Mouse (Mus musculus): ENCODE measurements around the gene Zfp592.
A peak's percentile ranks its signal among the peaks of the same experiment; 100 is the strongest.

Gene Zfp592

DNA sequence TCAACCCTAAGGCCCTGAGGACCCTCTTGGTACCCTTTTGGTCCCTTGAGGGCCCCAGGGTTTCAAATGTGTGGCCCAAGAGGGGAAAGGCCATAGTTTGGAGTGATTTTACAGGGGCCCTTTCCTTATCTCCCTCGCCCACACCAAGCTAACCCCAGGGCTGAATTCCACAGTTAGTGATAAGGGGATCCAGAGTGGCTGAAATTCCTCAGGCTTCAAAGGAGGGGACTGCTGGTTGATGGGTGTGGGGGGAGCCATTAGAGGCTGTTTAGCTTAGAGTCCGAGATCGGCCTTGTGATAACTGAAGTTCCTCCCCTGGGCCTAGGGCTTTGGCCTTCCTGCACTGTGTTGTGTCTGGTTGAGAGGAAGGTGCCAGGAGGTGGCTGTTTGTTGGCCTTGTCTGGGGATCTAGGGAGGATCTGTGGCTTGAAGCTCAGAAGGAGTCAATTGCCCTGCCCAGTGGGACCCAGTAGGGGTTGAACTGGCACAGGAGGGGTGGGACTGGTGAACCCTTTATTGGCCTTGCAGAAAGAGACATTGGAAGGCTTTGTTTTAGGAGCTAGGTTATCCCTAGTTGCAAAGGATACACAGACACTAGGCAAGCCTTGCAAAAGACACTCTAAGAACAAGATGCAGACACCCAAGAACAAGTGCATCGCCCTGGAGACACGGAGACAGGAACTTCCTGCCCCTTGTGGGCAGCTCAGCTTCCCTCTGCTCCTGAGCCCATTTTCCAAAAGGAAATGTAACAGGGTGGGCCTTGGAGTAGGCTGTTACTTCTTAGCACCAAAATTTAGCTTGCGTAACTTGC lies 64.6 kb downstream of the Zfp592 start:
- no peak for DNase-seq (ENCODE audit: low spot score)

DNA sequence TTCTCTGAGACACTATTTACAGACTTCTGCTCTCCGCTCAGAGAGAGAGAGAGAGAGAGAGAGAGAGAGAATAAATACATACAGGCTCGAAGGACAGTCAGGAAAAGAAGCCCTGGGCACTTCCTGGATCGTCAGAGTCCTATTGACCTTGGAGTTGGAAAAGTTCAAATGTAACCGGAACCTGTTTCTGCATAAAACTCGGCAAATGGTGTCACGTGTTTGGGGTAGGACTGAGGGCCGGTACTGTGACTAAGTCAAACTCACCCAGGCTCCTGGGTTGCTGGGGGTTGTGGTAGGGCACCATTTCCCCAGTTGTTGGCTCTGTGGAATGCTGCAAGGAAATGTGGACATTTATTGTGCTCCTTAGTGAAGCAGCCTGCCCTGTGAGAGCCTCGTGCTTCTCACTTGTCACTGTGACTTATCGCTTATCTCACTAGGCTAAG lies 65.3 kb downstream of the Zfp592 start:
- DNase-seq (ENCODE audit: low spot score) = no peak

DNA sequence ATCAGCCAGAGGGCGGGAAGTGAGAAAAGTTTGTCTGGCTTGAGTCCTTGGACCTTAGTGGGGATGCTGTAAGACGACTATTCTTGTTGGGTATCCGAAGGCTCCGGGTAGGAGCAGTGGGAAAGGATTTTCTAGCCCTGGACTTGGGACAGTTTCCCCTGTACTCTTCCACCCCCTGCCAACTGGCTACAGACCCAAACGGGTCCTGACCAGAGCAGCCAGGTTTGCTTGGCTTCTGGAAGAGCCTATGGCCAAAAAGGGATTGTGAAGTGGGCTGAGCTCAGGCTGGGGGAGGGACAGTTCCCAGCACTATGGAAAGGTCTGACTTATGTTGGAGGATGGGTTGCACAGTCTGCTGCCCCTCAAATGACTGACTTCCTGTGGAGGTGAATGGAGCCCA lies 65.9 kb downstream of the Zfp592 start:
- no peak for DNase-seq (ENCODE audit: low spot score)

DNA sequence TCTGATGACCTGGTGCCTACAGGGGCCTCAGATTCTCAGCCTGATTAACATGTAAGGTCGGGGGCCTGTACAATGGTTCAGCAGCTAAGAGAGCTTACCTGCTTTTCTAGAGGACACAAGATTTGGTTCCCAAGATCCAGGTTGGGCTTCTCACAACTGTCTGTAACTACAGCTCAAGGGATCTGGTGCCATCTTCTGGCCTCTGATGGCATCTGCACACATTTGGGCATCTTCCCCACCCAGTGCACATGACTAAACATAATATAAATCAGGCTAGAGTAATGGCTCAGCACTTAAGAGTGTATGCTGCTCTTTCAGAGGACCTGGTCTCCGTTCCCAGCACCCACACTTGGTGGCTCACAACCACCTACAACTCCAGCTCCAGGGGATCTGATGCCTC lies 67.4 kb downstream of the Zfp592 start:
- peak; percentile 51 for DNase-seq (ENCODE audit: low spot score)

DNA sequence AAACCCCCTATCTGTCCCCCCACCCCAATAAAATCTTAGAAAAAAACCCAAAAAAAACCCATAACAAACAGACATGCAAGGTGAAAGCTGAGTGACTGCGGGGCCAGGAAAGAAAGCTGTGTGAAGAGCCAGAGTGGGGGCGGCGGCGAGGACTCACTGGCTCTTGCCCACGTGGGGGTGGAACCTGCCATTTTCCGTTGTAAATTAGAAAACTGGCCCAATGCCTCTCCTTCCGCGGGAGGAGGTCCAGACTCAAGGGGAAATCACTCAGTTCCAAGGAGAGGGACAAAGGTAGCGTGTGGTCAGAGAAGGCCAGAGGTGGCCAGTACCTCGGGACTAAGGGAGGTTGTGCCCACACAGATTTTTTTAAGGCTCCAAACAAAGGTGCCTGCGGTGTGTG lies 68.5 kb downstream of the Zfp592 start:
- DNase-seq (ENCODE audit: low spot score) = no peak

DNA sequence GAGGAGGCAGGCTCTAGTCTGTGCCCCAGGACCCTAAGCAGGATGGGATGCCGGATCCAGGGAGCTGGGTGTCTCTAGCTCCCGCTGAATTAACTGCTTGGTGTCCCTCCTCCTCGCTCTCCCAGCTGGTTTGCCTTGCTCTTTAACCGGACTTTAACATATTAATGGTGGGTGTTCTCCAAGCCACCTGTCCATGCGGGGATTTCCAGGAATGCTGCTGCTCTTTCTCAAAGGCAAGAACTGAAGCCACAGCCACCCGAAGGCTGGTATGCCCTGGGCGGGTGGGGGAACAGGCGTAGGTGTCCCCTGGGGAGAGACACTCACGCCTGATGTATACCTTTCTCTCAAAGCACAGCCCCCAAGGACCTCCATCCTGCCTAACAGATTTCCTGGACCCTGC lies 69.9 kb downstream of the Zfp592 start:
- no peak for DNase-seq (ENCODE audit: low spot score)

DNA sequence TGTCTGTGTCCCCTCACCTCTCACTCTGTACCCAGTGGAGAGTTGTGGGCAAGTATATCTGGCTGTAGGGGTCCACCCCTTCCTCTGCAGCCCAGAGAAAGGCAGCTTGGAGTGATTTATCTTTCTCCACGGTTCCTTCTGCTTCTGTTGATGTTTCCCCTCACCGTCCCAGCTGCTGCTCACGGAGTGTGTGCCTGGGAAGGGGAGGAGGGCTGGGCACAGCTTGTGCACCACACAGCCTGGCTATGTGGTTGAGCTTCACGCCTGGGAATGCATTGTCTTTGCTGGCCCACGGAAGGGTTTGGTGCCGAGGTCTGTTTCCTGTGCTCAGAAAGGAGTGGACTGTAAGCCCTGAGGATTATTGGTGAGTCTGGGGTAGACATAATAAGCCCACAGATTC lies 73.2 kb downstream of the Zfp592 start:
- DNase-seq (ENCODE audit: low spot score) = no peak

DNA sequence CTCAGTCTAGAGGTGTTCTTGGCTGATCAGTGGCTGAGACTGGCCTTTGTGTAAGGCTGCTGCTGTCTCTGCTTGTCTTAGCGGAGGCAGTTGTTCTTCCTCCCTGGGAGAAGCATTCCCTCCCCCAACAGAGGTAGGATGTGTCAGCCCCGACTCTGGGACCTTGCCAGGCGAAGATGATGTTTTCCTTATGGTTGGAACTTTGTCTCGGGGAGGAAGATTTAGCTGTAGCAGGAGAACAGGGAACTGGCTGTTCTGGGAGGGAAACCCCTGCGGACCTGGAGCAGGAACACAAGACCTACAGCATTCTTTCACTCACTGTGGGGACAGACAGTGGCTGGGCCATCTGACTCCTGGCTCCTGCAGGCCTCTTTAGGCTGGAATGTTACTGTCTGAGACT lies 79.0 kb downstream of the Zfp592 start:
- DNase-seq (ENCODE audit: low spot score) = no peak

DNA sequence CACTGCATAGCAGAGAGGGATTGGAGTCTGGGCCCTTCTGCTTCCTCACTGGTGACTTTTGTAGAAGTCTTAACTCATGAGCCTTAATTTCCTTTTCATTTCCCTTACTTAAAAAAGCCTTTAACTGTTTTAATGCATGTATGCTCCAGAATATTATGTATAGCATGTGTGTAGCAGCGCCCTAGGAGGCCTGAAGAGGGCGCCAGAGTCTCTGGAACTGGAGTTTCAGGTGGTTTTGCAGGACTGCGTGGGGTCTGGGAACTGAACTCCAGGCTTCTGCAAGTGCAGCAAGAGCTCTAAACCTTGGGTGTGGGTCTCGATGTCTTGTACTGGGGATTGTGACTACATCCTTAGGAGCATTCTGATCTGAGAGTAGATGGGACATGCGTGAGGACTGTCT lies 79.8 kb downstream of the Zfp592 start:
- peak; percentile 14 for DNase-seq (ENCODE audit: low spot score)

DNA sequence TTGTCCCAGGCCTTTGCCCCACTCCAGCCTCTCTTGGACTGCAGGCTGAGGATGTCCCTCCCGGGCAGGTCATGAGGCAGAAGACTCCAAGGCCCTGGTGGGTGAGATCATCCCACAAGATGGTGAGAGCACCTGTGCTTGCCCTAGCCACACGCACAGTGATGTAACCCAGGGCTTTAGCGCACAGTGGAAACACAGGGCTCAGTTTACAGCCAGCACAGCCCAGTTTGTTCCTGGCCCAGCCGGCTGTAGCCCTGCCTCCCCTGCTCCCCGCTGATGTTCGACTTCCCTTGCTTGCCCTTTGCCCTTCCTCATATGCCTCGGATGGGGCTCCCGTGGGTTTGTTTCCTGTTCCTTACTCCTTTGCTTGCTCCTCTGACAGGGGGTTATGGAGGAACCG lies 81.1 kb downstream of the Zfp592 start:
- peak; percentile 34 for DNase-seq (ENCODE audit: low spot score)

DNA sequence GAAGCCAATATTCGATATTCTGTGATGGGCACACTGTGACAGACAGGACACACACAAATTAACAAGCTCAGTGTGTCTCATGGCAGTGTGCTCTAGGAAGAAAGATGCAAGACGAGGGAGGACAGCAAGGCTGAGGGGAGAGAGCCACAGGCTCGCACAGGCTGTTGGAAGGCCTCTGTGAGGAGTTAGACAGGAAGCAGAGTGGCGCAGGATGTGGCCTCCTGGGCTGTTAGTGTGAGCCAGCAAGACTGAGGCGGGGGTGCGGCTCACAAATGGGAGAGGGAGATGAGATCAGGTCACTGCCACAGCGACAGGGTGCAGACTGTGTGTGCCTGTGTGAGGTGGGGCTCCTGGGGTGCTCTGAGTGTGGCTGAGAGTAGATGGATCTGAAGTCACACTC lies 81.8 kb downstream of the Zfp592 start:
- peak; percentile 80 for DNase-seq (ENCODE audit: low spot score)

DNA sequence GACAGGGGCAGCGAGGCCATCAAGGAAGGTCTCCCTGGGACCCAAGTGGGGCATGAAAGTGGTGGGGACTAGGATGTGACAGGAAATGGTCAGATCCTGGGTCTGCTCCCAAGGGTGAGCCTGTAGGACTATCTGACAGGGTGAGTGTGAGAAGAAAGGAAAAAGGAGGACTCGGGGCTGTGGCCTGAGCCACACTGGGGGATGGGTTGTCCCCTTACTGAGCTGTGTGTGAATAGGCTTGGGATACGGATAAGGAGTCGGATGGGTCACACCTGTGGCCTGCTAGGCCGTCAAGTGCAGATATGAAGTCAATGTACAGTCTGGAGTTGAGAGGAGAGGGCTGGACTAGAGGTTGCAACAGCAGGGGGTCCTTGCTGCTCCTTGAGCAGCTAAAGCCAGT lies 82.3 kb downstream of the Zfp592 start:
- DNase-seq (ENCODE audit: low spot score) = no peak

DNA sequence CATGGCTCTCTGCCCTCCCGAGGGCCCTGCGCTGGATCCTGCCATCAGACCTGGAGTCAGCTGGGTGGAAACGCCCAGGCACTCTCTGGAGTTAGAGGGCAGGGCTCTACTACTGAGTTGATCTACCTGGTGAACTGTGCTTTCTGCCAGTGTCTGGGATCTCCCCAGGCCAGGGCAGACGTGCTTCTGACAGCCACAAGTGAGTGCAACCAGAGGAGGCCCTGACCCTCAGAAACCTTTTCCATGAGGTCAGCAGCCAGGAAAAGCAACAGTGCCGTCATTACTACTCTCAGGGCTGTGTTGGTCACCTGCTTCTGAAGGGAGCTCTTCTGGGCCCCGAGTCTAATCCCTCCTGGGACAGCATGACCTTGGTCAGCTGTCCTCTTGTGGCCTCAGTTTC lies 83.5 kb downstream of the Zfp592 start:
- no peak for DNase-seq (ENCODE audit: low spot score)

DNA sequence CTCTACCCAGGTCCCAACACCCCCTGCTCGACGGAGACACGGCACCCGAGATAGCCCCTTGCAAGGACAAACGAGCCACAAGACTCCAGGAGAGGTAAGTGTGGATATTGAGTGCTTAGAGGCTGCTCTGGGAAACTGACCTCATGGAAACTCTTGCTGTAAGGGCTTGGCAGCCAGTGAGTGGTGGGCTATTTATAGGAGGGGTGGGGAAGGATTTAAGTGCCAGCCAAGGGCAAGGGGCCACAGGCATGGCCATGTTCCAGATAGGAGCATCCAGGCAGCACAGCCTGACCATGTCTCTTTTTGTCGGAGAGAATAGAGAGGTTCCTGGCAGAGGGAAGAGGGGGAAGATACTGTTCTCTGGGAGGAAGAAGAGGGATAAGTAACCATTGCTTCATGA lies 85.3 kb downstream of the Zfp592 start:
- DNase-seq (ENCODE audit: low spot score) = no peak

DNA sequence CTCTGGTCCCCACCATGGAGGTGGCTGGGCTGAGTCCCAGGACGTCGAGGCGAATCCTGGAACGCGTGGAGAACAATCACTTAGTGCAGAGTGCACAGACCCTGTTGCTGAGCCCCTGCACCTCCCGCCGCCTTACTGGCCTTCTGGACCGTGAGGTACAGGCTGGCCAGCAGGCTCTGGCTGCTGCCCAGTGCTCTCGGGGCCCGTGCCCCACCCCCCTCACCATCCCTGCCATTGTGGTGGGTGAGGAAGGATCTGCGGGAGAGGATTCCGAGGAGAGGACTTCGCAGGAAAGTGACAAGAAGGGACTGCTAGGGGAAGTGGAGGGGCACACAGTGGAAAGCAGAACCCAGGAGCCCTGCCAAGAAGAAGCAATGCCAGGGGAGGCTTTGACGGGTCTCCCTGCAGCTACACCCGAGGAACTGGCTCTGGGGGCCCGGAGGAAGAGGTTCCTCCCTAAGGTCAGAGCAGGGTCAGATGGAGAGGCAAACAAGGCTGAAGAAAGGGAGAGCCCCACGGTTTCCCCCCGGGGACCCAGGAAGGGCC lies 100.0 kb downstream of the Zfp592 start:
- no peak for DNase-seq (ENCODE audit: low spot score)

DNA sequence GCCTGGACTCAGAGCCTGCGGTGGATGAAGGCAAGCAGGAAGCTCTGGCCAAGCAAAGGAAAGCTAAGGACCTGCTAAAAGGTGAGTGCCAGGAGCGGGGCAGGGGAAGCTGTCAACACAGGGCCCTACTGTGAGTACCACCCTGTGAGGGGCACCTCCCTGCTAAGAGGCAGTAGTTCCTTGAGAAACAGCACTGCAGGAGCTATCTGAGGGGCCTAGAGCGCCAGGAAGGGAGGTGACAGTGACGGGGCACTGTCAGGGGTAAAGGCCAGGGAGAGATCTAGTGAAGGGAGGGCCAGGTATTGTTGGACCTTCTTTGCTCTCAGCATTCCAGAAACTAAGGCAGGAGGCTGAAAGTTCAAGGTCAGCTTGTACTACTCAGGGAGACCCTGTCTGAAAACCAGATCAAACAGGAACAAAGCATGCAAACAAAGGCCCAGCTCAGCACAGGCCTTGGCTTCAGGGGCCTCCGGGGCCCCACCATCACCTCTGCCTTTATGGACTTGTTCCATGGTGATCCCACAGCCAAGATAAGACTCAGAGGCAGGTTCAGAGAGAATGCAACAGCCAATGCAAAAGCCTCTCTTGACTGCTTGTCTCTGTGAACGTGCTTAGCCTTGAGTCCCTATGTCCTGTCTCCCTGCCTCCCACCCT lies 100.8 kb downstream of the Zfp592 start:
- DNase-seq (ENCODE audit: low spot score) = no peak
